Mouse (Mus musculus): Measurements from ENCODE around the gene Slc16a12.

- TF ChIP-seq CTCF (IDR thresholded peaks at IDR 0.05; ENCODE audit: insufficient read depth, low read depth, low read length) (no peak), POLR2A (IDR thresholded peaks at IDR 0.05; ENCODE audit: insufficient read depth, low read depth, low read length) (no peak)
These were observed 50.6 kb downstream of the Slc16a12 start for GRCm38 (mm10) chr19:34696352-34696986.

All from olfactory bulb, adult 2 months (tissue).